Mouse (Mus musculus) stomach, postnatal 0 days (tissue): Measurements from ENCODE around the gene Coq7.

Experiments used
- CTCF ChIP-seq: IDR thresholded peaks from 2 replicates; pipeline ENCODE4 v1.5.1; 2016; ENCODE audit warnings: antibody characterized with exemption, low read depth, mild to moderate bottlenecking, moderate library complexity
- EP300 ChIP-seq: optimal IDR thresholded peaks from 2 replicates; pipeline ENCODE3; 2016; ENCODE audit warnings: antibody characterized with exemption

DNA sequence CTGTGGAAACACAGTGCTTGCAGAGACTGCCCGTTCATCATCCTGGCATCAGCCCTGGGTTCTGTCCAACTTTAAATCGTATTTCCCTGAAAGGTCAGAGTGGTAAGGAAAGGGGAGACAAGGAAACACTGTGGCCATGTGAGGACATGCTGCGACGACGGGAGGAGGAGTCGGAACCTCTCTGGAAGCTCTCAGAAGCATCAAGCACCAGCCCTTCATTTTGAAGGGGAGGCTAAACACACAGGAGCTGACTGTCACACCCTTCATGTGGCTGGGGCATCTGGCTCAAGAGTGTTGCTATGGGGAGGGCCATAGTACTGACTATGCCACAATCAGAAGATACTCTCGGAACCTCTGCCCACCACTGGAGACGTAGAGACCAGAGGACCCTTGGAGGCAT is 13.5 kb downstream of the Coq7 start:
- TF ChIP-seq CTCF (no peak), EP300 (no peak)
